Mouse (Mus musculus): Measurements from ENCODE around the gene Chmp1a.

- TF ChIP-seq MYOD1 (IDR thresholded peaks at IDR 0.05; ENCODE audit: control insufficient read depth, insufficient read length, low read depth) = no peak
- TF ChIP-seq CTCF (IDR thresholded peaks at IDR 0.05; ENCODE audit: control insufficient read depth, insufficient read depth, insufficient read length) = no peak
- no peak for TF ChIP-seq USF1 (IDR thresholded peaks at IDR 0.05; ENCODE audit: low read depth)
- no peak for TF ChIP-seq MAX (IDR thresholded peaks at IDR 0.05)
- no peak for TF ChIP-seq MYOG (IDR thresholded peaks at IDR 0.05; ENCODE audit: control insufficient read depth, extremely low read depth, insufficient read length)
Measured at GRCm38 (mm10) chr8:123203571-123203970, 9.0 kb downstream of the Chmp1a start.

All from C2C12 (cell line).